Mouse (Mus musculus) liver, embryonic 14.5 days (tissue): ENCODE results near the gene Ccnb1.

Source experiments
- CTCF ChIP-seq: IDR thresholded peaks from 2 replicates; pipeline ENCODE4 v1.5.1; 2016; ENCODE audit warnings: antibody characterized with exemption, low read depth, control low read depth
- EP300 ChIP-seq: IDR thresholded peaks from 2 replicates; pipeline ENCODE4 v1.6.1; 2016; ENCODE audit warnings: antibody characterized with exemption, low read depth

DNA sequence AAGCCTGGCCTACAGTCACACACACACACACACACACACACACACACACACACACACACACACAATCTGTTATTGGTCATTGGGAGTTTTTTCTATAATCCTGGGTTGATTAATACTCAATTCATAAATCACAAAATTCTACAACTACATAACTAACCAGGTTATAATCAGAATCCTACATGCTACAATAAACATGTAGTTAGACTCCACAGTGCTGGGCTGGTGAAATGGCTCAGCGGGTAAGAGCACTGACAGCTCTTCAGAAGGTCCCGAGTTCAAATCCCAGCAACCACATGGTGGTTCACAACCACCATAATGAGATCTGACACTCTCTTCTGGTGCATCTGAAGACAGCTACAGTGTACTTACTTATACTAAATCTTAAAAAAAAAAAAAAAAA lies 53.6 kb downstream of the Ccnb1 start:
- TF ChIP-seq CTCF: no peak
- TF ChIP-seq EP300: no peak
